Mouse (Mus musculus) liver, postnatal 0 days (tissue): ENCODE results near the gene Ddx60.

ENCODE experiments used
- CTCF ChIP-seq: sonication (generic); IDR thresholded peaks from 2 replicates; pipeline ENCODE4 v1.5.1; 2016; ENCODE audit warnings: antibody characterized with exemption, low read depth
- EP300 ChIP-seq: IDR thresholded peaks from 2 replicates; pipeline ENCODE4 v1.6.1; 2016; ENCODE audit warnings: antibody characterized with exemption, low read depth, mild to moderate bottlenecking

GRCm38 (mm10) chr8:61920389-61920788, 7.5 kb upstream of the Ddx60 start:
- TF ChIP-seq EP300 (no peak), CTCF (no peak)
